Mouse (Mus musculus) cortical plate, adult 2 months (tissue): ENCODE data around the gene Tubg1.

Experiments
- CTCF ChIP-seq: fragments of 200-500 bp; IDR thresholded peaks from 2 replicates; pipeline ENCODE4 v1.5.1; 2011; ENCODE audit warnings: mild to moderate bottlenecking, control low read depth, low read length; ENCODE audit not compliant: insufficient read depth; ENCODE audit errors: extremely low read depth
- POLR2A ChIP-seq: fragments of 200-500 bp; IDR thresholded peaks from 2 replicates; pipeline ENCODE4 v1.6.1; 2011; ENCODE audit warnings: mild to moderate bottlenecking, low read length, control low read depth; ENCODE audit not compliant: insufficient read depth; ENCODE audit errors: extremely low read depth

DNA sequence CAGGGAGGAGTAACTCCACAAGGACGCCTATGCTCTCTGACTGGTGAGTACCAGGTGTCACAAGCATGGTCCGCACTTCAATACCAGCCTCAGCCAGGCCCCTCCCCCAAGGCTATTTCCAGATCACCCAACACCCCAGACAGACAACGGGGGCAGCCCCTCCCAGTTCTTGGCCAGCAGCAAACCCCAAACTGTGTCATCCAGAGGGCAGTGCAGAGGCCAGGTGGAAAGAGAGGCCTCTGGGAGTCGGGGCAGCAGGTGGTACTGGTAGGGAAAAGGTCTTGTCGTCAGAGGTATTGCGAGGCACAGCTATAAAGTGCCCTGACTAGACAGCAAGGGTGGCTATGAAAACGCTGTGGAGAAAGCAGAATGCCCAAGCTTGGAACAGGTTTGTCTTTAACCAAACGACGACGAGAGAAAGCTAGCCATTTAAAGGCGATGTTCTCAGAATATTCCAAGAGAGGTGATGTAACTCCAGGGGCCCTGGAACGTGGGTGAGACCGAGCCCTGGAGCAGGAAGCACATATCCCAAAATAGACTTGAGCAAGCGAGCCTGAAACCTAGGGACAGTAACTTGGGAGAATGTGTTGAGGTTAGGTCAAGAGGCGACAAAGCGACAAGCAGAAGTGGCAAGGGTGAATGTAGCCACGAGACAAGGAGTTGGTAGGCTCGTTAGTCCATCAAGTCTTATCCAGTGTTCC, 10.5 kb downstream of the Tubg1 start:
- no peak for TF ChIP-seq CTCF
- TF ChIP-seq POLR2A = no peak
